Mouse (Mus musculus) ovary, adult 18-20 months (tissue): Measurements from ENCODE around the gene Agpat3.

Source experiments
- DNase-seq: peaks from one replicate; pipeline ENCODE4 v3.0.0; 2022; ENCODE audit warnings: low spot score, mixed read lengths

The Agpat3 gene

GRCm38 (mm10) chr10:78296980-78297379 lies 55.3 kb downstream of the Agpat3 start:
- peak; percentile 25 for DNase-seq

GRCm38 (mm10) chr10:78296371-78296770 lies 55.9 kb downstream of the Agpat3 start:
- no peak for DNase-seq

DNA sequence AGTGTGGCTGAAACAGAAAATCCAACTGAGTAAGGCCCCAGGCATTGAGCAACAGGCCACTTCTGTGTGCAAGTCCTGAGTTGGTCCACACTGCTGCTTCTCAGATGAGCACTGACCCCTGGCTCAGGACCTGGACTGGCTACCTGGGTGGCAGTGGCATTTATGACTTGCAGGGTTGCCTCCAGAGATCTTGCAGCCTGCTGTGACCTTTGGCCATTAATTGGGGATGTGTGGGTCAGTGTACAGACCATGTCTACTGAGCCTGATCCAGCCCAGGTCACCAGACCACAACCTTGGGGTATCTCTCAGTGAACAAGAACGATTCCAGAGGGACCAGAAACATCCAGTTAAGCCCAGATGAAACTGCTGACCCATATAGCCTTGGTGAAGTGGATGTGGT lies 58.7 kb downstream of the Agpat3 start:
- no peak for DNase-seq

GRCm38 (mm10) chr10:78292381-78292780 lies 59.9 kb downstream of the Agpat3 start:
- DNase-seq, result no peak

- DNase-seq, result no peak
These were observed 61.4 kb downstream of the Agpat3 start for GRCm38 (mm10) chr10:78290730-78291535.

GRCm38 (mm10) chr10:78288896-78289295 lies 63.4 kb downstream of the Agpat3 start:
- no peak for DNase-seq

GRCm38 (mm10) chr10:78288135-78288534 lies 64.2 kb downstream of the Agpat3 start:
- no peak for DNase-seq

- no peak for DNase-seq
These were observed 64.7 kb downstream of the Agpat3 start for GRCm38 (mm10) chr10:78287465-78288132.

GRCm38 (mm10) chr10:78285959-78286358 lies 66.3 kb downstream of the Agpat3 start:
- DNase-seq, result no peak

DNA sequence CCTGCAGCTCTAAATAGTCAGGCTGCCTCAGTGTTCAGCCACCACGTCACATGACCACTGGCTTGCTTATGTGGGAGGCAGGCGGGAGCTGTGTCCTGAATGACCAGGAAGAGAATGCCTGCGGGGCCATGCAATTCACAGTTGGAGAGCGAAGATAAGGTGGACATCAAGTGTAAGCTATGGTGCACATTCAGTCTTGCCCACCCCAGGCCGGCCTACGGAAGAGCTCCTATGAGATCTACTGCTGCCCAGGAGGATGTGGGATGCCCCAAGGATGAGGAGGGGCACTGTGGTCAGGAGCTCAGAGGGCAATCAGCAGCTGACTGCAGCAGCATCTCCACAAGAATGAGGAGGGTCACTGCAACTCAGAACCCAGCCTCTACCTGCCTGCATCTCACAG lies 66.9 kb downstream of the Agpat3 start:
- DNase-seq, result no peak

GRCm38 (mm10) chr10:78284812-78285211 lies 67.5 kb downstream of the Agpat3 start:
- DNase-seq, result no peak

DNA sequence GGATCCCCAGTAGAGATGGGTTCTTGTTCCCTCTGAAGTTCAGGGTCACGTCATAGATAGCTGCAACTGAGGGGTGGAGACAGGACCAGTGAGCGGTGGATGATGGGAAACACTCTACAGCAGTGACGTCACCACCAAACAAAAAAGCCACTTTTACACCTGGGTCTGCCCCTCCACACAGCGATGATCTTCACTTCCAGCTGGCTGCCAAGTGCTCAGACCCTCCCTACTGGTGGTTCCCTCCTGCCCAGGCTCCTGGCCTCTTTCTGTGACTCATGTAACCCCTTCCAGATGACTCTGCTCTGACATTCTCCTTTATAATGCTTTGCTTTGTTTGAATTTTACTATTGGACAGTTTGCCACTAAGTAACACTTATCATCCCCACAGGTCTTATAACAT lies 69.9 kb downstream of the Agpat3 start:
- no peak for DNase-seq

- no peak for DNase-seq
These were observed 71.8 kb downstream of the Agpat3 start for GRCm38 (mm10) chr10:78280486-78280885.

DNA sequence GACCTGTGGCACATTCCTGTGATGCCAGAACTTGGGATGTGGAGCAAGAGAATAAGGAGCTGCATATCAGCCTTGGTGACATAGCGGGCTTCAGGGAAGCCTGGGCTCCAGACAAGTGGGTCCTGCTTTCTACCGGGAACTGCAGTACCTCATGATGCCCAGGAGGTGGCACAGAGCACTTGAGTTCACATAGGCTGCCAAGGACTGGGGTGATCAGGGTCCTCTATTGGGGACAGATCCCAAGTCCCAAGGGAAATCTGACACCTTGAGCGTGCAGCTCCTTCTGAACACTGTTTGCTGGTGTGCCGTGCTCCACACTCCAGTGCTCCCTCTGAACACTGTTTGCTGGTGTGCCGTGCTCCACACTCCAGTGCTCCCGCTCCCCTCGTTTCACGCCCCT lies 73.1 kb downstream of the Agpat3 start:
- DNase-seq, result no peak

DNA sequence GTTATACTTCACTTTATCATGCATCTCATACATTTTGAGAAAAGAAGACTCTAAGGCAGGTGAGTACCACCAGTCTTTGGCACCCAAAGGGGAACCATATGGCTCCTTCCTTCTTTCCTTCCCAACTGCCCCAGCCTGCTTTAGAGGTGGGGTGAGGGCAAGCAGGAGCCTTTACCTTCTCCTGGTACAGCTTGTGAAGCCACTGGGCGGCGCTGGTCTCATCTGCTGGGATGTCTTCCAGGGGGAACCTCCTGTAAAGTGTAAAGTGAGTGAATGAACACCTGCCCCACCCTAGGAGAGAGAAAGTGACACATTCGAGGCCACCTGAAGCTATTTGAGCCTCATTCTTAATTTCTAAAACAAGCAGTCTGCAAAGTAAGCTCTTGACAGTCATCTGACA lies 74.5 kb downstream of the Agpat3 start:
- DNase-seq, result no peak

GRCm38 (mm10) chr10:78276242-78276641 lies 76.0 kb downstream of the Agpat3 start:
- DNase-seq, result no peak

DNA sequence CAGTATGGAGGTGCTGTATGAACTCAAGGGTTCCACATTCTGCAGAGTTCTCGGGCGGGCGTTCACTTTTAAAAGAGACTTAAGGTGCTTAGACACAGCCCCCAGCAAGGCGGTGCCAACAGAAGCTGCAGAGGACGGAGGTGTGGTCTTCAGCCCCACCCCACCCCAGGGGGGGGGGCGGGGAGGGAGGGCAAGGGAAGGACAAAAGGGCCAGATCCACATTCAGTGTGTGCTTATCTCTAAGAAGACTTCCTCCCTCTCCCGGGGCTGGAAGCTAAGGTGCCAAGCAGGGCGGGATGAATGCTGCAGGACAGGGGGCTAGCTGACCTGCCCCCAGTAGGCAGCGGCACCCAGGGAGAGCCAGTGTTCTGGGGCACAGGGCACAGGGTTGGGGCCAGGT lies 79.4 kb downstream of the Agpat3 start:
- DNase-seq, result peak; percentile 22

DNA sequence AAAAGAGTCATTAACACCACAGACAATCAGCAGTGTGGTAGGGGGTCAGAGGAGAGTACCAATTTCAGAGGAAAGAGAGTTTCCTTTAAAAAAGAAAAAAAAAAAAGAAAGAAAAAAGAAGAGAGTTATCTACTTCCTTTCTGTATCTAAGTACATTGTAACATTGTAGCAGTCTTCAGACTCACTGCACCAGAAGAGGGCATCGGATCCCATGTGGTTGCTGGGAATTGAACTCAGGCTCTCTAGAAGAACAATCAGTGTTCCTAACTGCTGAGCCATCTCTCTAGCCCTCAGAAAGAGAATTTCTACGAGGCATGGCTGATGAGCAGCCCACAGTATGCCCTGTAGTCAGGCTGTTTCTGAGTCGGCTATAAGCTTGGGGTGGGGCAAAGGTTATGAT lies 86.4 kb downstream of the Agpat3 start:
- DNase-seq, result no peak

GRCm38 (mm10) chr10:78264735-78265134 lies 87.6 kb downstream of the Agpat3 start:
- DNase-seq, result no peak

DNA sequence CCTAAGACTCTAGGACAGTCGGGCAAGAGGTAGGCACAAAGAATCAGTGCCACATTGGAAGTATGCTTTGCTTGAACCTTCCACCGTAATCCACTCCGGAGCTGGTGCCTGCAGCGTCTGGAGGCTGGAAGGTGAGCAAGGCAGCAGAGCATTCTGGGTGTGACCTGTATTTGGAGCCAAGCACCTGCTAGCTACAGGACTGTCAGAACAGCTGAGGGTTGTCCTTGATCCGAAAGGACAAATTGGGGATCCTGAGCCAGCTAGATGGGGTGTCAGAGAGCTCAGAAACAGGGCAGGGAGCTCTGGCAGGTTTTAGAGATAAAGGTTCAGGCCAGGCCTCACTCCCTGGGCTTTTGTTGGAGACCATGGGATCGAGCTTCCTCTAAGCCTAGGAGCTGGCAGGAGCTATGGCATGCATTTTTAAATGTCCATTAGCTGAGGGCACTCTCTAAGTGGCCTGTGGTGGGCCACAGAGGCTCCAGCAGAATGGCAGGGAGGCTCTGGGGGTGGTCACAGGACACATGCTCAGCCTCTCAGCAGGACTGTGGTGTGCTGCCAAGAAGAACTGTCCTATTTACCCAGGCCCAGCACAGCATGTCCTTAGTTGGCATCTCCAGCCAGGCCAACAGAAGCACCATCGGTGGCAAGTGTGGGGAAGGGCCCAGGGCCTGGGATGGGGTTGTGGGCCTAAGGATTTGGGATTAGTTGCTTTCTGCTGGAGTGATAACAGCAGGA lies 91.2 kb downstream of the Agpat3 start:
- DNase-seq, result no peak

DNA sequence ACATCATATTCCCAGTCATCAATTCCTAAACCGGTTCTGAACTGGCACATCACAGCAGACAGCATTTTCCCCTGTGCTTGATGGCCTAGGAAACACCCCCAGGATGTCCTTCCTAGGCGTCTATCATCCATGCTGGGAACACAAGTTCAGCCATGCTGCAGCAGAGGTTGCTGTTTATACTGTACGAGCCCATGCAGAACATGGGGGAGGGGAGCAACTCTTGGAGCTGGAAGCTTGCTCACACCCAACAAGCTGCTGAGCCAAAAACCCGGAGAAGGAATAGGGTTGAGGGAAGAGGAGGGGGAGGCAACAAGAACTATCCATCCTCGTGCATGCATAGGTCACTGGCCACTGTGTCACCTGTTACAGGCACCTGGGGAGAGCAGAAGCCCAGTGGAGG lies 92.0 kb downstream of the Agpat3 start:
- no peak for DNase-seq

- DNase-seq, result no peak
These were observed 92.6 kb downstream of the Agpat3 start for GRCm38 (mm10) chr10:78259702-78260101.

DNA sequence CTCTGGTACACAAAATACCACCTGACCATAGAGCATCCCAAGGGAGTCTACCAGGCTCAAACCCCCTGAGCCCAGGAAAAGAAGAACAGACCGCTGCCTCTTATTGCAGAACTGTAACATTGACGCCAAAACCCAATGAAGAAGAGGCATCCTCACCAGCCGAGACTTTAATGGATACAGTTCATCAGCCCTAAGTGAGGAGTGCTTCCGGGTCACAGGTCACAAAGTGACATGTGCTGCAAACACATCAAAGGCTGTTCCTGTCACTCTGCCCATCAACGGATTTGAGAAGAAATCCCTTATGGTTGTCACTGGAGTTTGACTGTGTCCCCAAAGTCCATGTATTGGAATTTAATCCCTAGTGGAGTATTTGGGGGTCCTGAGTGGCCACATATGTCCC lies 93.1 kb downstream of the Agpat3 start:
- DNase-seq, result no peak
